Mouse (Mus musculus) embryonic fibroblast, embryonic 13.5 days (primary cell): ENCODE results near the gene Creb3l1. TPM values are rescaled to one million over a fixed set of nuclear protein-coding genes. Genes with fewer than 3 reads are reported as not detected.

Source experiments
- H3K27ac ChIP-seq: 2 replicates; pipeline ENCODE4 v1.5.1; 2012; ENCODE audit warnings: low read length, control low read depth, inconsistent platforms; ENCODE audit not compliant: insufficient read depth
- H3K4me1 ChIP-seq: 2 replicates; pipeline ENCODE4 v1.6.1; 2011; ENCODE audit warnings: low read length; ENCODE audit not compliant: control insufficient read depth, insufficient read depth
- H3K4me3 ChIP-seq: 2 replicates; pipeline ENCODE4 v1.5.1; 2011; ENCODE audit warnings: mild to moderate bottlenecking, control low read depth, low read length; ENCODE audit not compliant: insufficient read depth
- CTCF ChIP-seq: IDR thresholded peaks from 2 replicates; pipeline ENCODE4 v1.5.1; 2011; ENCODE audit warnings: mild to moderate bottlenecking, control low read depth, low read length, moderate library complexity, borderline replicate concordance; ENCODE audit not compliant: insufficient read depth
- POLR2A ChIP-seq: IDR thresholded peaks from 2 replicates; pipeline ENCODE4 v1.6.1; 2011; ENCODE audit warnings: low read depth, mild to moderate bottlenecking, control low read depth, low read length, moderate library complexity
- polyA plus RNA-seq: library from polyadenylated mRNA; stranded (reverse); fragments of >200 nt; gene quantifications from 2 replicates; pipeline ENCODE4 v1.2.4, GENCODE M21; 2011; ENCODE audit warnings: low read depth; ENCODE audit not compliant: missing spikeins, insufficient read length

Creb3l1 gene
- polyA plus RNA-seq, 1 experiment, result 119 TPM

- Histone ChIP-seq H3K27ac (no peak overlapping the region), H3K4me1 (peaks cover 6% of the 10 kb centered on the region), H3K4me3 (no peak overlapping the region)
- no peak for TF ChIP-seq POLR2A
- no peak for TF ChIP-seq CTCF
Measured at GRCm38 (mm10) chr2:91959544-91960410, 64.5 kb downstream of the Creb3l1 start.

DNA sequence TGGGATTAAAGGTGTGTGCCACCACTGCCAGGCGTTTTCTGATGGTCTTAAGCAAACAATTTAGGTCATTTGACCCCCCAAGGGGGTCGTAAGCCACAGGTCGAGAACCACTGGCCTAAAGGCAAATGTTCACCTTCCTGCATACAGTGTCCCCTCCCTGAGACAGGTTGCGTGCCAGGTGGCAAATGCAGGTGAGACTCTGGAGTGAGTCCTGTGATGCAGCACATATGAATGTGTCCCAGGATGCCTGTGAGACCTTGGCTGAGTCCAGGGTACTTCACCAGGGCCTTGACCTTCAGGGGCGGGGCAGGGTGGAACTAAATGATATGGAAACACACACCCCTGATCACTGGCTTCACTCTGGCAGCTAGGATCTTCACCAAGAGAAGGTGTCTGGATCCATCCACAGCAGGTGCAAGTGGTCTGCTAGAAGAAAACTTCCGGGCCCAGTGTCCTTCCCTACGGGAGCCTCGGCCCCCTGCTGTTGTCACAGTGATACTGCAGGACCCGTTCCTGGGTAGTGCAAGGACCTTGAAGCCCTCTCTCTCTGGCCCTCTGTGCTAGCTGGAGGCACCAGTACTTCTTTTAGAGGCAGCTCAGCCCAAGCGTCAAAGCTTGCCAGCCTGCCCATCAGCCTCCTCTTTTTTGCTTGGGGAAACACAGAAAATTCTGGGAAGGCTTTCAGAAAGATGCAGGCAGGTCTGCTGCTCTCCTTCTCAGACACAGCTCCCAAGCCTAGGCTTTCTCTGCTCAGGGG, 65.4 kb downstream of the Creb3l1 start:
- H3K4me3 ChIP-seq, result no peak overlapping the region
- peaks cover 6% of the 10 kb centered on the region for H3K4me1 ChIP-seq
- TF ChIP-seq CTCF (peak; percentile 57; the same call in 1 of the 2 replicates), POLR2A (no peak)
- H3K27ac ChIP-seq, result no peak overlapping the region

DNA sequence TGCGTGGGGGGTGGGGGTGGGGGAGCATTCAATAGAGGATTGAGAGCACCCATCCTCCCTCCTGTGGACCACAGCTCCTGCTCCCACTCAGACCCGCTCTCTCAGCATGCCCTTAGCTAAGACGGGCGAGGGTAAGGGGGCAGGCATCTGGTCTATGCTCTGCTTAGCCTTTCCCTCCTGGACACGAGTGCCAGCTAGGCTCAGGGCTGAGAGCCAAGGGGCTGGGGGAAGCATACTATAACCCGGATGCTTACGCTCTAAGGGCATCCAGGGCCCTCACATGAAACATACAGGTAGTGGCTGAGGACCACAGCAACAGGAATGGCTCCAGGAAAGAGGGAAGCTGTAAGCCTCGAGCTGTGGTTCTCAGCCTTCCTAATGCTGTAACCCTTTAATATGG, 66.3 kb downstream of the Creb3l1 start:
- no peak overlapping the region for H3K4me3 ChIP-seq
- H3K4me1 ChIP-seq, result peaks cover 6% of the 10 kb centered on the region
- no peak for TF ChIP-seq POLR2A
- no peak overlapping the region for H3K27ac ChIP-seq

DNA sequence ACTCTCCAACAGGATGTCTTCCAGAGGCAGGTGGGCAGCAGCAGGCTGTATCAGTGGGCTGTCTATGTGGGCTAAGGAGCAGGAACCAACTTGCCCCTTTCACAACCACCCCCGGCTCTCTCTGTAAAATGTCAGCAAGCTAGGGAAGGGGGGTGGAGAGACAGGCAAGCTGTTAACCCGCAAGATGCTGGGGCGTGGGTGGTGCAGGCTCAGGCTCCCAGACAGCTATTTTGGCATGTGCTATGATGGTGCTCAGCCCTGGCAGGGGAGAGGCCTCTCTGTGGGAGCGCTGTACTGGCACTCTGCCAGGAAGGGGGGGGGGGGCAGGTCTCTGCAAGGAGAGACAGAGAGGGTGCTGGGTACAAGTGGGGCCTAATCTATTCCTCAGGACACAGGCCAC, 67.2 kb downstream of the Creb3l1 start:
- H3K4me3 ChIP-seq, result no peak overlapping the region
- TF ChIP-seq CTCF (no peak), POLR2A (no peak)
- no peak overlapping the region for H3K27ac ChIP-seq
- H3K4me1 ChIP-seq, result 0 out of 2 replicates have a peak, but pooled peaks cover 2% of the 10 kb centered on the region

GRCm38 (mm10) chr2:91955875-91956274, 68.4 kb downstream of the Creb3l1 start:
- Histone ChIP-seq H3K4me1 (no peaks in the 10 kb centered on the region), H3K4me3 (no peak overlapping the region), H3K27ac (no peak overlapping the region)
- no peak for TF ChIP-seq POLR2A
- TF ChIP-seq CTCF, result no peak

- H3K27ac ChIP-seq, result no peak overlapping the region
- no peaks in the 10 kb centered on the region for H3K4me1 ChIP-seq
- TF ChIP-seq CTCF (no peak), POLR2A (no peak)
- no peak overlapping the region for H3K4me3 ChIP-seq
Measured at GRCm38 (mm10) chr2:91955121-91955591, 69.1 kb downstream of the Creb3l1 start.

- TF ChIP-seq POLR2A (no peak), CTCF (no peak)
- Histone ChIP-seq H3K4me1 (no peaks in the 10 kb centered on the region), H3K4me3 (no peak overlapping the region), H3K27ac (no peak overlapping the region)
Measured at GRCm38 (mm10) chr2:91953825-91954224, 70.5 kb downstream of the Creb3l1 start.

GRCm38 (mm10) chr2:91950275-91951085, 73.8 kb downstream of the Creb3l1 start:
- H3K27ac ChIP-seq, result no peak overlapping the region
- TF ChIP-seq POLR2A (no peak), CTCF (no peak)
- 0 out of 2 replicates have a peak, but pooled peaks cover 6% of the 10 kb centered on the region for H3K4me1 ChIP-seq
- H3K4me3 ChIP-seq, result no peak overlapping the region
